Mouse (Mus musculus) olfactory bulb, adult 2 months (tissue): ENCODE data around the gene Cd81.

Experiments
- CTCF ChIP-seq: fragments of 200-500 bp; IDR thresholded peaks from 2 replicates; pipeline ENCODE4 v1.5.1; 2012; ENCODE audit warnings: low read depth, mild to moderate bottlenecking, low read length, moderate library complexity; ENCODE audit not compliant: insufficient read depth
- POLR2A ChIP-seq: fragments of 200-500 bp; IDR thresholded peaks from 2 replicates; pipeline ENCODE4 v1.6.1; 2012; ENCODE audit warnings: mild to moderate bottlenecking, low read depth, low read length, moderate library complexity; ENCODE audit not compliant: insufficient read depth

DNA sequence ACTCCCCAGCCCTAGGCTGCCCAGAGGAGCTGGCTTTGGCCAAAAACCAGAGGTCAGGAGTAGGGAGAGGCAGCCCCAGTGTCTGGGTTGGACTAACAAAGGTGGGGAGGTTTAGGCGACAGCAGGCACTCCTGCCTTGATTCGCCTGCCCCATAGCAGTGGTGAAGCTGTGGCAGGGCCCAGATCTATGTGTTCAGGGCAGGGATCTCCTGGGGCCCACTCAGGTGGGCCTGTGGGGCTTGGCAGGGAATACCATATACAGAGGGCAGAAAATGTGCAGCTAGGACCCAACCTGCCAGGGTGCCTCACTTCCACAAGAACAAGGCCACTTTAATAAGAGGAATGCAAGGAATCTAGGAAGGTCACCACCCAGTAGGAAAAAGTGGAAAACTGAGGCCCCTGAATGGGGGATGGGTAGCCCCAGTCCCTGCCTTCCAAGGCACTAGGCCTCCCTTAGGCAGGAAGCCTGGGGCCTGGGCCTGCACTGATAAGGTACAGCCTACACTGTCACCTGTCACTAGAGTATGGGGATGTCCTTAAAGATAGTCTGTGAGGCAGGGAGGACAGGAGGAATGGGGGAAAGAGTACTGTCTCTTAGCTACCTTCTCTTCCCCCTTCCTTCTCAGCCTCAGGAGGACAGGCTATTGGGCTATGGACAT, 46.3 kb upstream of the Cd81 start:
- TF ChIP-seq CTCF (no peak), POLR2A (no peak)
